Mouse (Mus musculus) erythroblast, adult 5-6 weeks (primary cell): ENCODE results near the gene Mob1a. TPM values are rescaled to one million over a fixed set of nuclear protein-coding genes. Genes with fewer than 3 reads are reported as not detected.
"Not testable (repeated sequence)": the region's sequence is repeated elsewhere in the genome, so short reads cannot be mapped to it uniquely, and the experiment has no call there.

Source experiments
- ATAC-seq: replicated peaks from 2 replicates; pipeline ENCODE4 v1.8.0; 2016; ENCODE audit warnings: moderate number of reproducible peaks, mild to moderate bottlenecking, moderate TSS enrichment, inconsistent platforms; ENCODE audit not compliant: poor library complexity, low FRiP score, severe bottlenecking
- total RNA-seq, 2 experiments: library from RNA; stranded (forward) in 1 of 2; stranded (reverse) in 1 of 2; fragments of 150-400 nt in 1 of 2; fragments of 200-764, 138-1000 nt in 1 of 2; gene quantifications; 2 replicates each; pipeline versions ENCODE4 v1.2.3 to v1.2.4; 2015 to 2017; ENCODE audit warnings: low replicate concordance in 2 of 2

The Mob1a gene
- total RNA-seq, 2 experiments from 2014 or later = 54.6 to 78.7 TPM

DNA sequence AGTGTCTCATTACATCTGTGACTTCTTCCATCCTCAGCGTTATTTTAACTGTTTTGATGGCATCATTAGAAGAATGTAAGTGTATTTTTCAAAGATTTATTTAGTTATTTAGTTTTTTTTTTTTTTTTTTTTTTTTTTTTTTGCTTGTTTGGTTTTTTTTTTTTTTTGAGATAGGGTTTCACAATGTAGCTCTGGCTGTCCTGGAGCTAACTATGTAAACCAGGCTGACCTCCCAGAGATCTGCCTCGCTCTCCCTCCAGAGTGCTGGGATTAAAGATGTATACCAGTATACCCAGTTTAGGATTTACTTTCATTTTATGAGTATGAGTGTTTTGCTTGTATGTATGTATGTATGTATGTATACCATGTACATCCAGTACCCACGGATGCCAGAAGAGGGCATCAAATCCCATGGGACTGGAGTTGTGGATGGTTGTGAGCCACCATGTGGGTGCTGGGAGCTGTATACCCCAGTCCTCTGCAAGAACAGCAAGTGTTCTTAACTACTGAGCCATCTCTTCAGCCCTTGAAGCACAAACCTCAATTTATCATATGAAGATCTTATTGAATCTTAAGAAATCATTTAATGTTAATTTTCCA, 1.9 kb downstream of the Mob1a start:
- ATAC-seq = no peak

GRCm38 (mm10) chr6:83341387-83341786, 15.6 kb downstream of the Mob1a start:
- no peak for ATAC-seq

- no peak for ATAC-seq
Observed at GRCm38 (mm10) chr6:83342957-83343356, 17.1 kb downstream of the Mob1a start.

DNA sequence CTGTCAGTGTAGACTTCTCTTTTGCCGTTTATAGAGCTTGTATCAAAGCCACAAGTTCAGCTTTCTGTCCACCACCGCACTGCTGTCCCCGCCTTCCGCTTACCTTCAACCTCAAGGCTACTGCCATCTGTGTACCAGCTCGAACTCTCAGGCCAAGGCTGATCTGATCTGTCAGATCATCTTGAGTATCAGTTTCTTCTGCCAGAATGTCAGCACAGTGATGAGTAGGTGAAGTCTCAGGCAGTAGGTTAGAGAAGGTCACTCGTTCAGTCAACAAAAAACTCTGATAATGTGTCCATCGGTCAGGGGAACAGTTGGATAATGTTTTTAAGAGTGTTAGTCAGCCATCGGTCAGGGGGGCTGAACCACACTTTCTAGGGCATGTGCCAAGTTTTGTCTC, 19.5 kb downstream of the Mob1a start:
- not testable (repeated sequence) for ATAC-seq

- no peak for ATAC-seq
Observed at GRCm38 (mm10) chr6:83347916-83348315, 22.1 kb downstream of the Mob1a start.

GRCm38 (mm10) chr6:83348873-83349272, 23.1 kb downstream of the Mob1a start, which contains the start of gene Bola3:
Gene Bola3, plus strand, starts transcription at chr6:83349147.
- ATAC-seq = peak; percentile 1; the same call in 1 of the 2 replicates

GRCm38 (mm10) chr6:83349274-83349958, 23.6 kb downstream of the Mob1a start:
- ATAC-seq = peak; percentile 73

DNA sequence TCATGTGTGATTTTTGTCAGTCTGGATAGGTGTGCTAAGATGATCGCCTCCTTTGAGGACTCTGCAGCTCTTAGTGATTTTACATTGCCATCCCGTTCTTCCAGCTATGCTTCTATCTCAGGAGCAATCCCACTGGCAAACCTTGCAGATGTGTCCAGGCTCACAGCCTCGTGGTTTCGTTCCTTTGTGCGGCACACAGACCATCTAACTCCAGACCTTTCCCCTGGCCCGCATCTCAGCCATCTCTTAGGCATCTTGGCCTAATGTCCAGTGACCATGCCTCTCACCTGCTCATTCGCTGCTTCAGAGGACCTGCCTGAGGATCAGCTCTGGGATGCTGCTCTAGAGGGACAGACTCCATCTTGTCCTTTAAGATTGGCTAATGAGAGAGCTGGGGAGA, 24.4 kb downstream of the Mob1a start:
- no peak for ATAC-seq

DNA sequence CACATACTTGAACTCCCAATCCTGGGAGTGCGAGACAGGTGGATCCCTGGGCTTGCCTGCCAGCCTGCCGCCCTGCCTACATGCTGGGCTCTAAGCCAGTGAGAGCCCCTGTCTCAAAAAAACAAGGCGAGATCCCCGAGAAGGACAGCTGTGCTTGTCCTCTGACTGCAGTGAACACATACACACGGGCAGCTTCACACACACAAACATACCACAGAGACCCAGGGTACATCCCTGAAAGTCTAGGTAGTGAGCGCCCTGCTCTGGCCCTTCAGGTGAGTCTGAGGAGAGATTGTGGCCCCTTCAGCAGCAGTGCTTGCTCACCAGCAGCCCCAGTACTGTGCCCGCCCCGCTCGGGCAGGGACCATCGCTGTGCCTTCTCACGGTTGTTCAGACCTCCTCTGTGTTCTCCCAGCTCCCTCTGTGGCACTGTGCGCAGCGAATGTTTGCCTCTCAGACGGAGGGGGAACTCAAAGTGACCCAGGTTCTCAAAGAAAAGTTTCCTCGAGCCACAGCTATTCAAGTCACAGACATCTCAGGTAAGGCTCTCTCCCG, 25.1 kb downstream of the Mob1a start:
- ATAC-seq = no peak

GRCm38 (mm10) chr6:83351490-83352160, 25.8 kb downstream of the Mob1a start:
- ATAC-seq = peak; percentile 76

DNA sequence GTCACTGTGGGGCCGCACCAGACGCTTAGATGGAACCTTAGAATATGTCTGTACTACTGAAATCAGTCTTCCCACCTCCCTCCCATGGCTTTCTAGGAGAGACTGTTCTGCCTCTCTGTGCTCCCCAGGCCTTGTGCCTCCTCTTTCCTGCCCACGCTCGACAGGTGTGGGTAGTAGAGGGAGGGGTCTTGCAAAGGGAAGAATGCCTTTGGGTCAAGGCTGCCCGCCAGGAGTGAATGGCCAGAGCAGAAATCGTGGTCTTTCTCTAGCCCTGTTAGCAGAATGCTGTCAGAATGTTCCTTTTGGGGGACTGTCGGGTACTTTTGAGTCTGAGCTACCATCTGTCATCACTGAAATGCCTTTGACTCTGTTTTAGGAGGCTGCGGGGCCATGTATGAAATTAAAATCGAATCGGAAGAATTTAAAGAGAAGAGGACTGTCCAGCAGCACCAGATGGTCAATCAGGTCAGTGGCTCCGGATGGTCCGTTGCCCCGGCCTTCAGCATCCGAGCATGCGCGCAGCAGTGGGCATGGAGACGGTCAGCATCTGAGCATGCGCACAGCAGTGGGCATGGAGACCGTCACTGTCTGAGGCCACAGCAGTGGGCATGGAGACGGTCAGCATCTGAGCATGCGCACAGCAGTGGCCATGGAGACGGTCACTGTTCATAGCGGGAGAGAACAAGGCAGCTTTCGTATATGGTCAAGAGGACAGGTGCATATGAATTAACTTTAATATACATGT, 27.0 kb downstream of the Mob1a start:
- ATAC-seq = no peak

DNA sequence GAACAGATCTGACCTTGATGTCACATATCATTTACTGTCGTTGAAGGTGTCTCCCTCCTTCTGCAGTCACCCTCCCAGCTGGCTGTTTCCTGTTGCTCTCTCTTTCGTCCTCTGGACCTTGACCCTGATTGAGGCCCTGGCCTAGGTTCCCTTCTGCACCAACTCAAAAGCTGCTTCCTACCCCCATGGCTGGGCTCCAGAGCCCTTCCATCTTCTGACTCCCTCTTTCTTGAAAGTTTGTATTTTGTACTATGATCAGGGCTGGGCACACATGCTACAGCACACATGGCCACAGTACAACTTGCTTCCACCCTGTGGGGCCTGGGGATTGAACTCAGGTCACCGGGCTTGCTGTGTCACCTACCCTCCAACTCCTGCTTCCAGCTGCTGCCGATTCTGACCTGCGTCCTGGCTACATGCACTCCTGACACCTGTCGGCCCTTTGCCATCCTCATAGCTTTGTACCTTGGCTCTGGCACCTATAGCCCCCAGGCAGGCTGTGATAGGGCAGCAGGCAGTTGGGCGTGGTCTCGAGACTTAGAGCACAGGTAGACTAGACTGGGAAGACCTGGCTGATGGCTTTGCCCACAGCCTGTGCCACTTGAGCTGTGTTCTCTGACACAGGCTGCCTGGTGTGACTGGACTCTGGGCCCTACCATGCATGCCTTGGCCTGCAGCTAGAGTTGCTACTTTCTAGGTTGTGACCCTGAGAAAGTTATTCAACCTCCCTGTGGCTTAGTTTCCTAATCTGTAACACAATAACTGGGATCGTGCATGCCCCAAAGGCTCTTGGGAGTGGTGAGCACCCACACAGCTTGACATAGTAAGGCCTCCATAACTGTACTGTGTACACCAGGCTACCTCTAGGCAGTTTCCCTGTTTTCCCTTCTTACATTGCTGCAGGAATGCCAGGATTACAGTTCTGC, 29.3 kb downstream of the Mob1a start:
- no peak for ATAC-seq

DNA sequence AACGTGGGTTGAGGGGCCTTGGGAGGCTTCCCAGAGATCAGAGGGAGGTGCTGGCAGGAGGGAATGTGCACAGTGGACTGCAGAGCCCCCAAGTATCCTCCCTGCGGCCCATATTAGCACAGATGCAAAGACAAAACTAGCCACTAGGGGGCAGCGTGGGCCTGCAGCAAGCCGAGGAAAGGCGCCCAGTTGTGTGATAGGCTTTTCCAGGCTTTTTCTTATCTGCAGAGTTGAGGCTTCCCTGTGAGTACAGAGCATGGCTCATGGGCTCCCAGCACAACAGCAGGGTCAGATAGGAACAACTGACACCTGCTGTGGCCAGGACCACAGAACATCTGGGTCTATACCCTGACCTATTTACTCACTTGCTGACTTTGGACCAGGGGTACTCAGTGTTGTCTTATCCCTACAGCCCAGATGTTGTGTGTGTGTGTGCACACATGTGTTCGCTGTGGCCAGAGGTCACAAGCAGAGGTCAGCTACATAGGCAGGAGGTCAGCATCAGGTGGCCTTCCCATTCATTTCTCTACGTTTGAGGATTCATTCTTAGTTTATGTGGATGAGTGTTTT, 30.8 kb downstream of the Mob1a start:
- peak; percentile 62 for ATAC-seq

GRCm38 (mm10) chr6:83357436-83357835, 31.6 kb downstream of the Mob1a start:
- ATAC-seq = no peak

- ATAC-seq = no peak
Observed at GRCm38 (mm10) chr6:83361523-83362248, 35.9 kb downstream of the Mob1a start.

DNA sequence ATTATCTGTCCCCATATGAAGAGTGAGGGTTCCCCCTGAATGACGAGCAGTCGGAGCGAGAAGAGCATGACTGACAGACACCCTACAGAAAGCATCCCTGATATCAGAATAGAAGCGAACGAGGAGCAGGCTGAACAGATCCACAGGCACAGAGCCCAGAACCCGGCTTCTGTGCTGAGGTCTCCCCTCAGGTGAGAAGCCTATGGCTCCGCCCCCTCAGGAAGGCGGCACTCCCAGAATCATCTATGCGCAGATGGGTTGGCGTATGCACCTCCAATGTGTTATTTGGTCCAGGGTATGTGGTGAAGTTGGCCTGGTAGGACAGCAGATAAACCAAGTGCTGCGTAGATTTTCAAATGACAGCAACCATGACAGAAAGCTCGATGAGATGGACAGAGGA, 37.3 kb downstream of the Mob1a start:
- no peak for ATAC-seq

DNA sequence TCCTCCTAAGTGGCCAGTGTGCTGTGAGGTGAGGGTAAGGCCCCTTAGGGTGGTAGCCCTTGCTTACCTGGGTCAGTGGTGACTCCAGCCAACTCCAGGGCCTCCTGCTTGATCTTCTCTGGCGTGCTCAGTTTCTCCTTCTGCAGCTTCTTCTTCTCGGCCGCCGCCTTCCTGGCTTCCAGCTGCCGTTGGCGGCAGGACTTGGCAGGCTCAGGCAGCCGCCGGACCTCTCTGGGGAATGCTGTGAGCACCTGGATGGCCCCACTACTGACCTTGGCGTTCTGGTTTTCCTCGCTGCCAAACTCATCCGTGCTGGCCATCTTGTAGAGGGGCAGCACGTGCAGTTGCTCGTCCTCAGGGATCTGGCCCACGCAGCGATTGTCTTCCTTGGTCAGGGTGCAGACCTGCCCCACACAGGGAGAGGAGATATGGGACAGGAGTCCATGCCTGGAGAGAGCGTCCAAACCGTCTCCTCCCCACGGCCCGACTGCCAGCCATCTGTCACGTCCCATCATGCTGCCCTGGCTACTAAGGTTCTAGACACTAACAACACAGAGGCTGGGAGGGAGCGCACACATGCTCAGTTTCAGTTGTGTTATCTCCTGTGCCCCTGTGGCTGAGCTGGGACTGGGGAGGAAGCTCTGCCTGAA, 44.6 kb downstream of the Mob1a start:
- ATAC-seq = no peak

GRCm38 (mm10) chr6:83371350-83371749, 45.5 kb downstream of the Mob1a start:
- ATAC-seq = no peak
